Mouse (Mus musculus) spleen, adult 10 weeks (tissue): Measurements from ENCODE around the gene Ppih. TPM values are rescaled to one million over a fixed set of nuclear protein-coding genes. Genes with fewer than 3 reads are reported as not detected.

Experiments
- polyA plus RNA-seq: library from polyadenylated mRNA; stranded (reverse); fragments of 350-450 nt; fragmentation: Illumina TruSeq; extraction: RNeasy Lipid Tissue Mini Kit (QIAGEN cat#74804); gene quantifications from one replicate; pipeline ENCODE4 v1.2.3, GENCODE M21; 2015; ENCODE audit warnings: low replicate concordance; ENCODE audit not compliant: insufficient read depth

Ppih gene
- 62.7 TPM for polyA plus RNA-seq

GRCm38 (mm10) chr4:119320131-119320830 is at the start of gene Ppih:
TSS of gene Ppih (minus strand) at chr4:119320546.

GRCm38 (mm10) chr4:119294415-119295133 is 25.8 kb downstream of the Ppih start, which contains the start of gene Ybx1:
TSS of gene Ybx1 (minus strand) at chr4:119294604.

GRCm38 (mm10) chr4:119255351-119255750 is 65.0 kb downstream of the Ppih start, which contains the start of gene Cldn19:
TSS of gene Cldn19 (plus strand) at chr4:119255414.

Other genes with a start within 250 kb of the Ppih start
- 16.5 TPM for gene Slc2a1, start 211.8 kb downstream of the Ppih start, polyA plus RNA-seq
- 3.7 TPM for gene Zfp691, start 146.4 kb downstream of the Ppih start, polyA plus RNA-seq
- 26.1 TPM for gene Ermap, start 130.5 kb downstream of the Ppih start, polyA plus RNA-seq
- gene Svbp, start 125.2 kb downstream of the Ppih start, polyA plus RNA-seq, result 37.4 TPM
- gene Tmem269, start 102.3 kb downstream of the Ppih start, polyA plus RNA-seq, result 0.29 TPM
- gene AU022252, start 87.8 kb downstream of the Ppih start, polyA plus RNA-seq, result 12.5 TPM
- 6.0 TPM for gene P3h1, start 87.6 kb downstream of the Ppih start, polyA plus RNA-seq
- not detected for gene Cldn19, start 65.1 kb downstream of the Ppih start, polyA plus RNA-seq
- 517 TPM for gene Ybx1, start 25.9 kb downstream of the Ppih start, polyA plus RNA-seq
- gene Ccdc30, start 95.0 kb upstream of the Ppih start, polyA plus RNA-seq, result 1.7 TPM
- 24.5 TPM for gene Ppcs, start 101.9 kb upstream of the Ppih start, polyA plus RNA-seq
- not detected for gene Zmynd12, start 102.3 kb upstream of the Ppih start, polyA plus RNA-seq
- 0.26 TPM for gene Rimkla, start 172.1 kb upstream of the Ppih start, polyA plus RNA-seq
- gene Foxj3, start 216.5 kb upstream of the Ppih start, polyA plus RNA-seq, result 43.8 TPM
- gene Frg2f1, start 219.0 kb upstream of the Ppih start, polyA plus RNA-seq, result 5.7 TPM